Mouse (Mus musculus) urinary bladder, postnatal 10 days (tissue): Measurements from ENCODE around the gene Dyrk3.

Source experiments
- DNase-seq: peaks from one replicate; pipeline ENCODE4 v3.0.0; 2022; ENCODE audit warnings: low spot score

Gene Dyrk3

DNA sequence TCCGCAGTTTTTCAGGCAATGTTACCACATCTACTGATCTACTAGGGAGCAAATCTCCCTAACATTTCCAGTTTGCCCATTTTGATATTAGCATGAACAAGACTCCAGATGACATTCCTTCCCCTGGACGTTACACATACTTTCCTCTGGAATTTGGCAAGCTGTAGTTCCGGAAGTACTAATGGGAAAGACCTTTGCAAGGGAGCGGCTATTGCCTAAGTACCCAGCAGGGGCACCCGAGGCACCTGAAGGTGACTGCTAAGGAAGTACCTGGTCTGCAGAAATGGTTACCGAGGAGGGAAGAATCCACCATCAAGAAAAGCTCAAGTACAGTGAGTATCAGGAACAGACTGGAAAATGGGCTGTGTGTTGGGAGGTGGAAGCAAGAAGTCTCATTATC is 25.6 kb downstream of the Dyrk3 start:
- no peak for DNase-seq

DNA sequence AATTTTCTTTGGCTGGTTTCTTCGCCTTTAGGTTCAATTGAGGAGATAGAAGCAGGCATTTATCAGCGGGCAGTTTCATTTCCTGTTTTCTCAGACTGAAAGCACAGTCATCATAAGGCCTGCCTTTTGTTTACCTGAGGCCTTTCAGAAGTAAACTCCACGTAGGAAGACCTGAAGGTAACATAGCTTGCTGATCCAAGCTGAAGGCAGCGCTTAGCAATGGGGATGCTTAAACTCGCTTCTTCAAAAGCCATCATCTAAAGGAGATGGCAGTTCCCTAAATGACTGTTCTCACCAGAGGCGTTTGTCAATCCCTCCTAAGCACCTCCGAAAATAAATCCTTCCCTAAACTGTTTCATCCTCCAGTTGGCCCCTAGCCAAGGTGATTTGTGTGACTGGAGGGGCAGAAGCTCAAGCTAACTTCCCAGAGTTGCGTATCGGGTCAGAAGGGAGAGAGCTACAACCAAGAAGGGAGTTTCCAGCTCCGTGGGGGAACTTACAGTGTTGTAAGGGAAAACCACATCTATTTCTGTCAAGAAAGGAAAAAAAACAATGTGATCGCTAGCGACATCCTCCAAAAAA is 27.5 kb downstream of the Dyrk3 start:
- no peak for DNase-seq

DNA sequence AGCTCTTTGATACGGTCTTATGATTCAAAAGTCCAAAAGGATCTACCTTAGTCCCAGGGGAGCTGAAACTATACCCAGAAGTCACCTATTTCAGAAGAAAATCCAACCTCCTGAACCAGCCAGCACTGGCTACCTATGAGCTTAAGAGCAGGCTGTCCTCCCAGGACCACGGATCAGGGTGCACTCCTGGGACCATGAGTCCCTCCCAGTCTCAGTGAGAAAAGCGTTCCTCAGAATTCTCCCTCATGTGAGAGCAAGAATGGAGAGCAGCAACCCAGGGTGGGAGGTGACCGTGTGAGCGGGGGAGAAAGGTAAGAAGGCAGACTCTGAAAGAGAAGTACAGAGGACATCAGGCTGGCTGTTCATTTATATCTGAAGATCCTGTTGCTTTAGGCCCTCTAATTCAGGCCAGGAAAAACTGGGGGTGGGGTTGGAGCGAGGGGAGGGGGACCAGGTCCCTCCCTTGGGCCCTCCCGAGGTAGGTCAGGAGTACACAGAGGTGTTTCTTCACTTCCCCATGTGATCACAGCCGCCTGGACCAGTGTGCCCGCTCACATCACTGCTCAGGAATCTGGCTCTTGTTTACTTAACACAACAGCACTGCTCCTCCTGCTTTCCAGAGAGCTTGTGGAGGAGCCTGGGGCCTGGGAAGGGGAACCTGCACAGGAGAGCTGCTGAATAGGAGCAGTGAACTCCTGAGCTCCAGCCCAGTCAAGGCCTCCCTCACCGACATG is 30.4 kb downstream of the Dyrk3 start:
- DNase-seq: no peak

DNA sequence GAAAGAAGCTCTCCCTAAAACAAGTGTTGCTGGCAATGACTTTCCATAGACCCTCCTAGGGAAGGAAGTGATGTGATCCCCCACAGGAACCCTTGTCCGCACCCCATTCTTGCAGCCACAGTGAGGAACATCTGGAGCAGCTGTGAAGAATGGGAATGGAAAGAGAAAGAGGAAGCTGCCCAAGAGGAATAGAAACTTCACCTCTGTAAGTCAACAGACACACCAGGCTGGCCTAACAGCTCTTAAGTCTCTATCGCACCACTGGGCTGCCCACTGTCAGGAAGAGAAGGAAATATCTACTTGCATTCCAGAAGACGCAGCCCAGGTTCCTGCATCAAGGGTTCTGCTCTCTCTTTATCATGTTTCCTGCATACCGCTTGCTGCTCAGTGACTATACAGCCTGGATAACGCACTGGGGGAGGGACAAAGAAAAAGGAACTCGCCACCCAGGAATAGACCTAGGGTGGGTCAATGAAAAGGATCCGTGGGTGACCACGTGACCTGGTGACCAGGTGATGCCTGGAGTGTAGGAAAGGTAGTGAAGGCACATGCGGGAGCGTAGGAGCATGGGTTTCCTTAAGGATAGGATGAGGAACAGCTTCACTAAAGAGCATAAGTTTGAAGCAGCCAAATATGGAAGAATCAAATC is 34.2 kb downstream of the Dyrk3 start:
- no peak for DNase-seq

DNA sequence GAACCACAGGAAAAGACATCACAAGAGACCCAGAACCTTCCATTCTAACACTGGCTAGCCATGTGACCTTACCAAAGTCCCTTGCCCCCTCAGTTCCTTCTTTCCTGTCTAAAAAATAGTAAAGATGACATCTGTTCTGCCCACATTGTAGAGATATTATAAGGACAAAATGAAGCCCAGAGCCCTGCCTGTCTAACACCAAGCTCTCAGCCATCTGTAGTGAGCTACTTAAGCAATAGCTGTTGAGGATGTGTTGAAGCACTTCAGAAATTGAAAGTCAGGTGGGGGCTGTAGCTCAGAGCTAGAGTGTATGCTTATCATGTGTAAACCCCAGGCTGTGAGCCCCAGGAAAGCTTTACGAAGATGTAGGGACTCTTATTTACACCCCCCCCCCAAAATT is 37.3 kb downstream of the Dyrk3 start:
- DNase-seq: no peak

DNA sequence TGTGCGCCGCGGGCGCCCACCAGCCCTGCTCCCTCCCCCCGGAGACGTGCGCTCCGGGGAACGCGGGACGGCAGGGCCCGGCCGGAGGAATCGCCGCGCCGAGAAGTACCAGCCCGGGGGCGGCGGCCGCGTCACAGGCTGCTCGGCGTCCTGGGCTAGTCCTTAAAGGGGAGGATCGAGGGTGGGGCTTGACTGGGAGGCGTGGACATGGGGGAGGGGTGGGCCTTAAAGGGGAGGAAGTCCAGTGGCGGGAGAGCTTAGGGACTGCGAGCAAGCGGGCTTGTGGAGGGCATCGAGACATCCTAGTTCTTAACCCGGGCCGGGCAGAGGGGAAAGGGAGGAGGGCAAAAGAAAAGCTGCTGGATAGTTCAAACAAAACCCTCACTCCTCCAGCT is 40.4 kb downstream of the Dyrk3 start, which contains the start of gene Mapkapk2:
Mapkapk2 (minus strand) TSS at position 127 of the 395 bp plus-strand sequence.
- peak; percentile 83 for DNase-seq

DNA sequence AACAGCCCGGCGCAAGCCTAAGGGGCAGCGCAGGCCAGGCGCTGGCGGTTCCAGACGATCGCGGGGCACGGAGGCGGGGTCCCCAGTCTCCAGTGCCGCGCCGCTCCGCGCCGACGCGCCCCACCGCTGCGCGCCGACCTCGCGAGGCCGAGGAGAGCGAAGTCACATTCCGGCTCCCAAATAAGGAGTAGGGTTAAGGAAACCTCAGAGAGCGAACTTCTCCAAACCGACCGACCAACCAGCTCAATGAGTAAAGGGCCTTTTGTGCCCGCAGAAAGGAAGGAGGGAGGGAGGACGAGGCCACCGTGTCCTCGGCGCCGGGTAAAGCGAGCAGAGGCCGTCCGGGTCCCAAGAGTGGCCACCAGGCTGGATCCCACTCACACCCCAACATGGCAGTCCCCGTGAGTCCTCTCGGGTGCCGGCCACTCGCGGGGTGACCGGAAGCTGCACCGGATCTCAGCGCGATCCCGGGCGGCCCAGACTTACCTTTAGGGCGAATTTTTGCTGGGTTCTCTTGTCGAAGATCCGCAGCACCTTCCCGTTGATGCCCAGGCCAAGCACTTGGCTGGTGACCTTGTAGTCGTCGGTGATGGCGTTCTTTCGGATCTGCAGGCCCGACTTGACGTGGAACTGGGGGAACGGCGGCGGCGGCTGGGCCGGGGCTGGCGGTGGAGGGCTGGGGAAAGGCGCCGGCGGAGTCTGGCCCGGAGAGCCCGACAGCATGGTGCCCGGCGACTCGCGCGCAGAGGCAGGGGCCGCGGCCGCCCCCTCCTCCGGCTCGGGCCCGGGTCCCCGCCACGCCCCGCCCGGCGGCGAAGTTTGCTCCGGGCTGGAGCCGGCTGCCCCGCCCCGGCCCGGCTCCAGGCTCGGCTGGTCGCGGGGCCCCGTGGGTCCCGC is 41.1 kb downstream of the Dyrk3 start:
- DNase-seq: no peak

DNA sequence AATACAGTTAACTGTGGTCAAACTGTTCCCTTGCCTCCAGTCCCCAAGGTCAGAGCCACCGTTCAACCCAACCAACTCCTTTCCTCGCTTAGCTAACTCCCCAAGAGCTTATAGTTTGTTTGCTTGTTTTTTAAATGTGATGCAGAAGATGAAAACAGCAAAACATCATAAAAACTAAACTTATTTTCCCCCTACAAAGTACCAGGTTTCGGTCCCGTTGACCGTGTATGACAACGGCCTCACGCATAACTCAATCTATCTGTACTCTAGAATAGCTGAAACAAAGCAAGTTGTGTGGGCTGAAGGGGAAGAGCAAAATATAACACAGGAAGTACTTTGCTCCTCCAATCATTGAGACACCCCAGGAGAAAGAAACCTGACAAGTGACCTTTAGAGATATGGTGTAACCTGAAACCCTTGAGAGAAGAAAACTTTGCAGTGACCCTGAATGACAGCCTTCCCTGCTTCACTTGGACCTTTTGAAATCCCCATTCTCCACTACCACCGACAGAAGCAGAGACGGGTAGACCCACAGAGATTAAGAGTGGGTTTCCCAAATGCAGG is 41.9 kb downstream of the Dyrk3 start:
- DNase-seq: no peak

DNA sequence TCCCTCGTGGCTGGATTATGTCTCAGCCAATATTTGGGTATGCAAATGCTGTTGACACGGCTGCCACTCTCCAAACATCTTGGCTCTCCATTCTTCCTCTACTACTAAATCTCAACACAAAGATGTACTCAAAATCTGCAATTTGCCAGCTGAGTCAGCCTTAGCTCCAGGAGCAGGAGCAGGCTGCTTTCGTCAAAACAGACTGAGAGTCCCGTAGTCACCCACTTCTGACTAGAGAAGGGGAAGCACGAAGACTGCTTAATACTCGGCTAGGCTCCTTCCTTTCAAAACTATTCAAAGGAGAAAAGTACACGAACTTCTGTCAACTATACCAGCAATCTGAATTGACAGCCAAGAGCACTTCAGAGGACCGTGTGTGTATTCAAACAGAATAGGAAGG is 42.6 kb downstream of the Dyrk3 start:
- no peak for DNase-seq

DNA sequence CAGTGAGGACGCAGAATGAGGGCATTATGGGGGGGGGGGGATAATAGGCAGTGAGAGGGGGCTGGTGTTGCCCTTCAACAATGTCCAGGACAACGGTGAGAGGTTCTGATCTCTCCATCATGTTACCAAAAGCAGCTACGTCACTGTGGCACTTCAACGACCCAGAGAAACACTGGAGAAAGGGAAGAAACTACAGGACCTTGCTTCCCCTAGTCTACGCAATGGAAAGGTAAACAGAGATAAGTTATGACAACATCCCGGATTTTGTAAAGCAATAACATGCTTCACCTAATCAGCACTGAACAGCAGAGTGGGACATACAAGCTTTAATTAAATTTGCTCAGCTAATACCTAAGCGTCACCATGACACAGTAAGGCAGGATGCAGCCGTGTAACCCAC is 44.3 kb downstream of the Dyrk3 start:
- no peak for DNase-seq

DNA sequence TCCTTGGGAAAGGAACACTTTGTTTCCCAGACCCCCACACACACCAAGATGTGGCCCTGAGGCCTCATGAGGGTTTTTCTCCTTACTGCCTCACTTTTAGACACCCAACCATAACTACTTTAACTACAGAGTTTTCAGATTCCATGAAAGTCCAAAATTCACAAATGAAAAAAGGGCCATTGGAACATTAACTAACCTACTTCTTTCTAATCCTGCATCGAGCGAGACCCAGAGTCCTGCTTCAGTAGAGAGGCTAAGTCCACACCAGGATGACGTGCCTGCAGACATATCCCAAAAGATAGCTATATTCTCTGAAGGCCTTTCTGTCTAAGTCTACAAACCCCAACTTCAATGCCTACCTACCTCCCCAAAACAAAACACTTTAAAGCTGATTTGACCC is 45.3 kb downstream of the Dyrk3 start:
- DNase-seq: no peak

DNA sequence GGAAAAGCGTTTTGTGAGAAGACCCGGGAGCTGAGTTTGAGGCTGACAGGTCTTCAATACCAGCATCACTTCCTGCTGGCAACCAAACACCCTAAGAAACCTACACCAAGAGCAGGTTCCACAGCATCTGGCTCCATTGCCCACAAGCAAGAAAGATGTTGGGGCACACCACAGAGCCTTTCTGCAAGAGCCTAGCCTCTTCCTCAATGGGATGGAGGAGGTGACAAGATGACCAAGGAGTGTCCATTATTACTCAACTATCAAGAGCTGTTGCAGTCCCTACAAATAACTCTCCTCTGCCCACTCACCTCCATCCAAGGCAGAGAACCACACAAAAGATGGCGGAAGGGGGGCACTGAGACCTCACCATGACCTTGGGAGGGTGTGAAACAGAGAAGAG is 46.0 kb downstream of the Dyrk3 start:
- DNase-seq: no peak

DNA sequence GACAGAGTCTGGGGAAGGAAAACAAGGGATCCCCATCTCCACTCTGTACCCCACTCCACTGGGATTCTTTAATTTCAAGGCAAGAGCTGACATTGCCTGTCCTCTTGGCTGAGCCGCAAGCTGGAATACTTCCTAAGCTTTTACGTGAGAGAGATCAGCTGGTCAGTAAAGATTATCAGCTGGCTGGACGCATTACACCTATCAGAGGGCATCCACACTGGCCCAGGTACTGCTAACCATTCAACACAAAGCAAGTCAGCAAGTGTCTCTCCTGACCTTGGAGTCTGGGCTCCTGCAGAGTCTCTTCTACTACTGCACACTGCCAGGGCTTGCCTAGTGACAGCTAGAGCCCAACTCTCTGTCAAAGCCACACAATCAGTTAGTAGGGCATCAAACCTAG is 46.7 kb downstream of the Dyrk3 start:
- DNase-seq: no peak

DNA sequence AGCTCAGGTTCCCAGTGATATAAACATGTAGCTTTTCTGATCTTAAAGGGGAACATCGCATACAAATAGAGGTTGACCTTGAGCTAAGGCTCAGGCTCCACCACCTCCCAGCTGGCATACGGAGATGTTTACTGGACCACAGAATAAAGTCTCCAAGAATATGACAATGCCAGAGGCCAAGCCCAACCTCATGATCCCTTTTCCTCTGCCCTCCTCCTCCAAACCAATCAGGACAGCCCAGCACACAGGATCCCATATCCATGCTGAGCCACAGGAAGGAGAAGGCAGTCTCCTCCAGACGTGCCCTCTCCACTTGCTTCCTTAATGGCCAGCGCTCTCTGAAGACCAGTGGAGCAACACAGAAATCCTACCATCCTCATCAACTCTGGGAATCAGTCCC is 47.3 kb downstream of the Dyrk3 start:
- DNase-seq: no peak

DNA sequence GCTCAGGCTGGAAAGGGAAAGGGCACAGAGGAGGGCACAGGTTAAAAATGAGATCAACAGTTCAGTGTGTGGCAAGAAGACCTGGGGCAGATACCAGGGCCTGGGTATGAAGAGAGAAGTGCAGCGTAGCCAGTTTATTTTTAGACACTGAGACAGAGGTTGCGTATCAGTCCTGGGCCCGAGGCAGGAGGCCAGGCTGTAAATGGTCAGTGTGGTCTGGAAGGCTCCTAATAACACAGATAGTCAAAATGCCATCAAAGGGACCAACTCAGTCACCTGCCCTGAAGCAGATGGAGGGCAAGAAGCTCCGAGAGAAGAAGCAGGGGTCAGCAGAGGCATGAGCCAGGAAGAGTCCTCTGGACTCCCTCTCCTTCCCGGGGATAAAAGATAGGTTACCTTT is 47.9 kb downstream of the Dyrk3 start:
- DNase-seq: no peak

DNA sequence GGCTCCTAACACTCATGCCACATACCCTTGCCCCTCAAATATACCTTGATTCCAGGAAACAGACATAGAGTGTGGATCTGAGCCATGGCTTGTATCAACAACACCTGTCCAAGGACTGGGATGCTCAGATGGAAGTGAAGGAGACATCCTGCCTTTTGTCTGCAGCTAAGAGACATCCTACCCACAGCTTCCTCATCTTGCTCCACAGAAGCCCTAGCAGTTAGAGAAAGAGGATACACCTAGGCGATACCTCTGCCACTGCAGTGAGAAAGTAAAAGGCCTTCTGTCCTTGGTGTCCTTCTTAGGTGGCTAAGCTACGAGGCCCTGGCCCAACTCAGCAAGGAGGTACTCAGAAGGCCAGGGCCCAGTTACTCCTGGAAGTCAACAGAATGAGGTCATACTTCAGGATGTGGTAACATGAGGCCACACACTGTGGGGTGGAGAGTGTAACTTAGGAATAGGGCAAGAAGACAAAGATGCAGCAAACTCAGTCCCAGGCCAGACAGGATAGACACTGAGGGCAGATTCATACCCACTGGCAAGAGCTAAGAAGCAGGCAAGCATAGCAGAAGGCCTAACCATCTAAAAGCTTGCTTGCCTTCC is 48.5 kb downstream of the Dyrk3 start:
- DNase-seq: no peak

DNA sequence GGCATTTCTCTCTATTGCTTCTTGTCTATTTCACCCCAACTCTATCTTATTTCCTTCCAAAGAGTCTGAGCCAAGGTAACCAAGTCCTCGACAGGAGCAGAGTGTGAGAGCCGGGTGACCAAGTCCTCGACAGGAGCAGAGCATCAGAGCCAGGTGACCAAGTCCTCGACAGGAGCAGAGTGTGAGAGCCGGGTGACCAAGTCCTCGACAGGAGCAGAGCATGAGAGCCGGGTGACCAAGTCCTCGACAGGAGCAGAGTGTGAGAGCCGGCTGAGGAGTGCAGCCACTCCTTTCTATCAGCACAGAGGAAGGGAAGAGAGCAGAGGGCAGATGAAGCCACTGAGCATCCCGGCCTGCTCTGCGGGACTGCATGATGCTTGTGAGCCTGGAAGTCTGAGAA is 49.6 kb downstream of the Dyrk3 start:
- DNase-seq: no peak

DNA sequence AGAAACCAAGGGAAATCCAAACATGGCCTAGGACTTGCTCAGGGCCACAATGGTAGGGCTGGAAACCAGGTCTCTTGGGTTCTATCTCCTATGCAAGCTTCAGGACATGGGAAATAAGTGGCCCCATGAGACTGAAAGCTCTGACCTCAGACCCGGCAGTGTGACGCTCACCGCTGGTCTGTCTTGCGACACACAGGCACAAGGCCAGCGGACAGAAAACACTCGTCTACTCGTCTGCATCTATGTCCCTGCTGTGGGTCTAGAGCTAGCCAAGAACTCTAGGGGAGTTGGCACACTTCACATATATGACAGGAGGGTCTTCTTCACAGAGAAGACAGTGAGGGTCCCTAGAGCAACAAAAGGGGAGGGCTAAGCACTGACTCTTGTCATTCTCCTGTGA is 51.2 kb downstream of the Dyrk3 start:
- no peak for DNase-seq

DNA sequence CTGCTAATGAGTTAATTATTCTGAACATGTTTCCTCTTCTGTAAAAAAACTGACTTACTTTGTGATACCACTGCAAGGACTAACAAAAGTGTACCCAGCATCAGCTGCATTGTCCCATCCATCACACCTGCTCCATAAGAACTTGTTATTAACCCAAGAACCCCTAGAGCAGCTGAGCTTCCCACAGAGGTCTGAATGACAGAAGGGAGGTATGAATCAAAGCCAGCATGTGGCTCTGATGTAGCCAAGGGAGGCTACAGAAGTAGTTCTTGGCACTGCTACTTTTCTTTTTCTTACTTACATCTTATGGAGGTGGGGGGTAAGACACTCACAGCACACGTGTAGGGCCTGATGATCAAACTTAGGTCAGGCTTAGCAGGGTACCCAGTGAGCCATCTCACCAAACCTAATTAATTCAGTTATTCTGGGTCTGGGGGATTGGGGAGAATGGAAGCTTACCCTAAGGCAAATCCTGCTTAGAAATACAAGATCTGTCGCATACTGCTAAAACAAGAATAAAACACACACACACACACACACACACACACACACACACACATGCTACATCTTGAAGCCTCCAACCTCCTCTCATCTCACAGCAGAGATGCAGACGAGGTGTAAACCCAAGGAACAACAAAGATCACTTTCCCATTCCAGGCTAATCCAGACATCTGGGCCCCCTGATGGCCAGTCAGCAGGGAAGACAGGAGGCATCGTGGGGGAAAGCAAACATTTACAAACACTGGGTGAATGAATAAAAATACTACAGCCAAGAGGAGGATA is 52.0 kb downstream of the Dyrk3 start:
- DNase-seq: no peak

DNA sequence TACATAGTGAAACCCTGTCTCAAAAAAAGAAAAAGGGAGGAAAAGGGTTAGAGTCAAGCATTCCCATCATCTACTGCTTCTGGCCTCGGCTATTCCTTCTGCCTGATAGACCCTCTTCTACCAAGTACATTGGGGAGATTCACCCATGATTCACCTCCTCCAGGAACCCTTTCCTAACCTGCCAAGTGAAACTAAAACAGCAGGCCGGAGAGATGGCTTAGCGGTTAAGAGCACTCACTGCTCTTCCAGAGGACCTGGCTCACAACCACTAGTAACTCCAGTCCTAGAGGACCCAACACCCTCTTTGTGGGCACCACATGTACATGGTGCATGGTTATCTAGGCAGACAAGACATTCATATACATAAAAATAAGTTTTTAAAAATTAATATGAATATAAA is 52.9 kb downstream of the Dyrk3 start:
- DNase-seq: no peak

DNA sequence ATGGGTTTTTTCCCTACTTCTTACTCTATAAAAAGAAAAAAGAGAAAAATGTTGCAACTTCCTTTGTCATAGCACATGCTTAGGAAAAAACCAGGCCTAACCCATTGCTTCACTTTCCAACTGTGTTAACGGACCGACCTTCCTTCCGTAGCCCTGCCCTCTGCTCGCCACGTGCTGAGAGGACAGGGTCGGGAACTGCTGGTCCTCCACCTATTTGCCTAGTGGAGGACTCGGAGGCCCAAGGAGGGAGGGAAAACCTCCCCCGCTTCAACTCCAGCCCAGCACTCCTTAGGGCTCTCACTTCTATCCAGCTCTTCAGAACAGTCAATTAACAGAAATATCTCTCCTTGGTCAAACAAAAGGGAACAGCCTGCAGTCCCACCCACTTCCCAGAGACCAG is 53.9 kb downstream of the Dyrk3 start:
- no peak for DNase-seq
